Mouse (Mus musculus) myocyte (in vitro differentiated cells): ENCODE measurements around the gene Tubgcp3.

Experiments used
- MAX ChIP-seq: IDR thresholded peaks from one replicate; pipeline ENCODE4 v1.6.1; 2011; ENCODE audit warnings: low read depth, mild to moderate bottlenecking, control low read depth
- MYOD1 ChIP-seq, 3 experiments: IDR thresholded peaks; one replicate each; pipeline ENCODE4 v1.6.1; 2011; ENCODE audit warnings: control low read depth in 2 of 3, low read depth in 2 of 3, mild to moderate bottlenecking in 2 of 3, moderate library complexity in 1 of 3; ENCODE audit not compliant: insufficient read length in 2 of 3, control insufficient read depth in 1 of 3
- MYOG ChIP-seq, 3 experiments: IDR thresholded peaks; one replicate each; pipeline ENCODE4 v1.6.1; 2011; ENCODE audit warnings: control low read depth in 2 of 3, low read depth in 2 of 3, mild to moderate bottlenecking in 2 of 3; ENCODE audit not compliant: insufficient read length in 2 of 3, control insufficient read depth in 1 of 3, insufficient read depth in 1 of 3
- POLR2A ChIP-seq: IDR thresholded peaks from one replicate; pipeline ENCODE4 v1.6.1; 2011; ENCODE audit warnings: low read depth, mild to moderate bottlenecking, control low read depth, moderate library complexity; ENCODE audit not compliant: insufficient read length
- POLR2AphosphoS2 ChIP-seq: IDR thresholded peaks from one replicate; pipeline ENCODE4 v1.6.1; 2011; ENCODE audit warnings: low read depth, control low read depth; ENCODE audit not compliant: insufficient read length
- REST ChIP-seq: IDR thresholded peaks from one replicate; pipeline ENCODE4 v1.6.1; 2011; ENCODE audit warnings: mild to moderate bottlenecking, control low read depth, moderate library complexity; ENCODE audit not compliant: insufficient read depth, insufficient read length
- SRF ChIP-seq: IDR thresholded peaks from one replicate; pipeline ENCODE4 v1.6.1; 2011; ENCODE audit warnings: low read depth; ENCODE audit not compliant: control insufficient read depth, insufficient read length
- TCF12 ChIP-seq: IDR thresholded peaks from one replicate; pipeline ENCODE4 v1.6.1; 2011; ENCODE audit warnings: mild to moderate bottlenecking, control low read depth; ENCODE audit not compliant: poor library complexity, insufficient read depth, severe bottlenecking
- USF1 ChIP-seq: IDR thresholded peaks from one replicate; pipeline ENCODE4 v1.6.1; 2011; ENCODE audit warnings: low read depth, mild to moderate bottlenecking, control low read depth, moderate library complexity

DNA sequence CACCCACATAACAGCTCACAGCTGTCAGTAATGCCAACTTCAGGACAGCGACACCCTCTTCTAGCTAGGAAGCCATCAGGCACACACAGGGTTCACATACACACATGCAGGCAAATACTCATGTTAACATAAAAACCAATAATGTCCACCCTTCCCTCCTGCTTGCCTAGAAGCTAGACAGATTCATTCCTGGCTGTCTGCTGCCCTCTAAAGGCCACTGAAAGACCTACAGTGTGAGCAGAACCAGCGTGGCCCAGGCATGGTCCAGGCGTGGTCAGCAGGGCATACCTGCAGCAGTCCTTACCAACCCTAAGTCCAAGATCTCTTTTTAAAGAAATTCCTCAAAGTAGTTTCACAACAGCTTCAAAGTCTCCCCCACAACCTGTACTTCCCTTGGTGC lies 43.0 kb downstream of the Tubgcp3 start:
- no peak for TF ChIP-seq SRF
- TF ChIP-seq POLR2A, result no peak
- no peak for TF ChIP-seq REST
- TF ChIP-seq TCF12, result no peak
- no peak for TF ChIP-seq POLR2AphosphoS2
- no peak for TF ChIP-seq USF1
- TF ChIP-seq MYOG (IDR thresholded peaks at IDR 0.05; ENCODE audit: control insufficient read depth in 1 of 3, insufficient read depth in 1 of 3, insufficient read length in 2 of 3, low read depth in 2 of 3), result no peak
- TF ChIP-seq MYOD1 (IDR thresholded peaks at IDR 0.05; ENCODE audit: control insufficient read depth in 1 of 3, insufficient read length in 2 of 3, low read depth in 2 of 3), result no peak
- TF ChIP-seq MAX, result no peak
